Mouse (Mus musculus) ES-Bruce4 (cell line): ENCODE measurements at regions not wholly inside any gene's neighbourhood (a gene's known extent, or its start where the extent isn't known, plus 50 kb on each side); places are given as distances from the start of the nearest gene placed in this dataset.
A peak's percentile ranks its signal among the peaks of the same experiment; 100 is the strongest.
"Not testable (repeated sequence)": the region's sequence is repeated elsewhere in the genome, so short reads cannot be mapped to it uniquely, and the experiment has no call there.

Source experiments
- H3K27ac ChIP-seq: 2 replicates; pipeline ENCODE4 v1.5.1; 2012; ENCODE audit warnings: low read length, inconsistent platforms; ENCODE audit not compliant: insufficient read depth
- H3K27me3 ChIP-seq: 2 replicates; pipeline ENCODE4 v1.6.1; 2012; ENCODE audit warnings: mild to moderate bottlenecking, low read length, inconsistent platforms; ENCODE audit not compliant: control insufficient read depth, poor library complexity, insufficient read depth, severe bottlenecking
- H3K36me3 ChIP-seq: 2 replicates; pipeline ENCODE4 v1.6.1; 2012; ENCODE audit warnings: inconsistent platforms, mild to moderate bottlenecking, low read length, moderate library complexity; ENCODE audit not compliant: control insufficient read depth, poor library complexity, insufficient read depth, severe bottlenecking
- H3K4me1 ChIP-seq: one replicate; pipeline ENCODE4 v1.8.1; 2011; ENCODE audit warnings: low read length; ENCODE audit not compliant: control insufficient read depth, insufficient read depth
- H3K4me3 ChIP-seq: 2 replicates; pipeline ENCODE4 v1.5.1; 2011; ENCODE audit warnings: low read depth, mild to moderate bottlenecking, low read length
- H3K9ac ChIP-seq: 2 replicates; pipeline ENCODE4 v1.6.1; 2012; ENCODE audit warnings: low read depth, mild to moderate bottlenecking, inconsistent platforms; ENCODE audit not compliant: poor library complexity, severe bottlenecking
- H3K9me3 ChIP-seq: replicated peaks from 2 replicates; pipeline ENCODE4 v1.6.1; 2012; ENCODE audit warnings: mild to moderate bottlenecking, low read length, inconsistent platforms; ENCODE audit not compliant: control insufficient read depth, poor library complexity, insufficient read depth, severe bottlenecking
- CTCF ChIP-seq: IDR thresholded peaks from one replicate; pipeline ENCODE4 v1.8.1; 2011; ENCODE audit warnings: low read depth, low read length
- EP300 ChIP-seq: IDR thresholded peaks from 2 replicates; pipeline ENCODE4 v1.6.1; 2011; ENCODE audit warnings: low read depth, low read length; ENCODE audit not compliant: insufficient read depth
- POLR2A ChIP-seq: IDR thresholded peaks from one replicate; pipeline ENCODE4 v1.8.1; 2011; ENCODE audit warnings: low read length; ENCODE audit not compliant: insufficient read depth

DNA sequence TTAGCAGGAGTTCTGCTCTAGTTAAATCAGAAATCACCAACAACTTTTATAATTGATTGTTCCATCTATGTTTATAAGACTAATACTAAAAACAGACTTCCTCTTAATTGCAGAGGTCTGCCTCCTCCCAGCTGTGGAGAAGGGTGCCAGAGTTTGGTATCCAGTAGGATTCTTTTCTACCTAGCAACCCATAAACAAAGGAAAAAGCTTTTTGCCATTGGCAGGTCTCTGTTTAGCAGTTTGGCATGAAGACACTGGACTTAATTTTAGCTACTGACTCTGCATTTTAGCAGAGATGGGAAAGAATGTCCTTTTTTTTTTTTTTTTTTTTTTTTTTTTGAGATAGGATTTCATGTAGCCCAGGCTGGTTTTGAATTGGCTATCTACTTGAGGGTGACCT, 1628.4 kb downstream of the A830018L16Rik start:
- no peak overlapping the region for H3K27ac ChIP-seq
- no peak overlapping the region for H3K4me3 ChIP-seq
- TF ChIP-seq EP300 (no peak), CTCF (no peak), POLR2A (no peak)
- no peaks in the 10 kb centered on the region for H3K9me3 ChIP-seq
- no peaks in the 10 kb centered on the region for H3K36me3 ChIP-seq
- H3K27me3 ChIP-seq = no peaks in the 10 kb centered on the region
- no peaks in the 10 kb centered on the region for H3K4me1 ChIP-seq
- no peak overlapping the region for H3K9ac ChIP-seq

DNA sequence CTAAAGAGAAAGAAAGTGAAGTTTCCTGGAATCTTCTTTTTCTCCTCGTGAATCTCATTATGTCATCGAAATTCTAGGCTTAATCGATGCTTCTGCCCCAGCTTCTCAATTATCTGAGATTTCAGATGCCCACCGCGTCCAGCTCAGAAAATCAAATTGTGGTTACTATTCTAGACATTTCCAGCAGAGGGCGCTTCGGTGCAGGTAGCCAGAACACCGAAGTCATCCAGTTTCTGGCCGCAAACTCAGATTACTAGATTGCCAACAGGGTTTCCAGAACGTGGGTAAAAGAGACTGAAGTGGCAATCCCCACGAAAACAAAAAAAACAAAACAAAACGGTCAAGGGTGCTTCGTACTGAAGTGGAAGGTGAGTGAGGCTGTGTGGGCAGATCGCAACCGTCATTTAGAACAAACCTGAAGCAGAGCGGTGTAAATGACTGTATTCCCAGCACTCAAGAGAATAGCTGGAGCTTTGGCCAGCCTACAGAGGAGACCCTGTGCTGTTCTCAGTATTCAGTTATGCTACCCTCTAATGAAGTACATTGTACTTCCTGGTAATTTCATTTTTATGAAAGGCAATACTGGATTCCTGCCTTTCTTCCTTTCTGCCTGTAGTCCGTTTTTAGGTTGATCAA, 1636.4 kb downstream of the A830018L16Rik start:
- TF ChIP-seq CTCF (peak; percentile 70), POLR2A (no peak)
- no peaks in the 10 kb centered on the region for H3K4me1 ChIP-seq
- no peak overlapping the region for H3K9ac ChIP-seq

DNA sequence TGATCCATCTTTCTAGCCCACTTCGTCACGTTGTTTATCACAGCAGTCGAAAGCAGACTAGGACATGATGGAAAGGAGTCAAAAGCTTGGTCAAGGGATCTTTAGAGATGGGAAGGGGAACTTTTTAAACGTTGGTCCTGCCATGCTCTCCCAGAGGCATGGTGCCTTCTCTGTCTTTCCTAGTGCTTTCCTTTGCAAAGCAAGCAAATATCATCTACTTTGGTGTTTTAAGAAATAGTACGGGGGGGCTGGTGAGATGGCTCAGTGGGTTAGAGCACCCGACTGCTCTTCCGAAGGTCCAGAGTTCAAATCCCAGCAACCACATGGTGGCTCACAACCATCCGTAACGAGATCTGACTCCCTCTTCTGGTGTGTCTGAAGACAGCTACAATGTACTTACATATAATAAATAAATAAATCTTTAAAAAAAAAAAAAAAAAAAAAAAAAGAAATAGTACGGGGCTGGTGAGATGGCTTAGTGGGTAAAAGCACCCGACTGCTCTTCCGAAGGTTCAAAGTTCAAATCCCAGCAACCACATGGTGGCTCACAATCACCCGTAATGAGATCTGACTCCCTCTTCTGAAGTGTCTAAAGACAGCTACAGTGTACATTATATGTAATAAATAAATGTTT, 1637.6 kb downstream of the A830018L16Rik start:
- H3K4me1 ChIP-seq, H3K9ac ChIP-seq, H3K27me3 ChIP-seq, H3K9me3 ChIP-seq, H3K27ac ChIP-seq, H3K4me3 ChIP-seq, H3K36me3 ChIP-seq: not testable (repeated sequence)

More for the DNA sequence above, 1636.4 kb downstream of the A830018L16Rik start:
- Histone ChIP-seq H3K27ac (no peak overlapping the region), H3K4me3 (no peak overlapping the region), H3K36me3 (no peaks in the 10 kb centered on the region), H3K9me3 (no peaks in the 10 kb centered on the region), H3K27me3 (no peaks in the 10 kb centered on the region)

DNA sequence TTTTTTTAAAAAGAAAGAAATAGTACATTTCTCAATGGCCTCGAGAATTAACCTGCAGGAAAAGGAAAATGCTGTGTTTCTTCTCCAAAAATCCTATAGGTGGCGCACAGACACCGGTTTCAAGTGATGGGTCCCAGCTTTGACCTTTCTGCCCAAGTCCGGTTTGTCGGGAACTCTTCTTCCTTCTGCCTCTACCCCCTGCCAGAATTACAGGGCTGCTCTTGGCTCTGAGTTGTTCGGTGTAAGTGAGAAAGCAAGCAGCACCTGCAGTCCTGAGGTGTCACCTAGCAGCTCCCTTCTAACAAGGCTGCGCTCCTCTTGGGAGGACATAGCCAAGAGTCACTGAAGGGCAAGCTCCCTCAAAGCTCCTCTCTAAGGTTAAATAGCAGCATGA, 1638.2 kb downstream of the A830018L16Rik start:
- TF ChIP-seq POLR2A (no peak), CTCF (peak; percentile 52), EP300 (peak; percentile 37; the same call in 1 of the 2 replicates)
- H3K4me1 ChIP-seq = no peaks in the 10 kb centered on the region
- no peak overlapping the region for H3K9ac ChIP-seq
- no peaks in the 10 kb centered on the region for H3K27me3 ChIP-seq
- H3K36me3 ChIP-seq = no peaks in the 10 kb centered on the region
- no peaks in the 10 kb centered on the region for H3K9me3 ChIP-seq
- H3K27ac ChIP-seq = no peak overlapping the region
- no peak overlapping the region for H3K4me3 ChIP-seq

DNA sequence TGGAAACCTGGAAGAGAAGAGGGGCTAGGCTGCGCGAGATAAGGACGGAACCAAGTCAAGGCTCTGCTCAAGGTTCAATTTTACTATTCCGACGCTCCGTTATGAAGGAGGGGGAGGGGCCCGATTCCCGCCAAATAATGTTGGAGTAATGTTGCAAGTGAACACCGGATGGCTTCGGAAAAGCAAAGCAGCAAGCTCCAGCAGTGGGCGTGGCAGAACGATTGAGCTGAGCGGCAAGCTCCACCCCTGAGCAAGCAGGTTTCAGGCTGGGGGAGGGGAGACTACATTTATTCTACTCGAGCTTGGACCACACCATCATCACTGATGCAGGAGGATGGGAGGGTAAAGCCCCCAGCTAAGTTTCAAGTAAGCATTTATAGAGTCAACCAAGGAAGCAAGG, 1643.8 kb downstream of the A830018L16Rik start:
- peak; percentile 60; the same call in 1 of the 2 replicates for TF ChIP-seq EP300
- TF ChIP-seq POLR2A = no peak
- Histone ChIP-seq H3K4me3 (no peak overlapping the region), H3K4me1 (peaks cover 1% of the 10 kb centered on the region)

DNA sequence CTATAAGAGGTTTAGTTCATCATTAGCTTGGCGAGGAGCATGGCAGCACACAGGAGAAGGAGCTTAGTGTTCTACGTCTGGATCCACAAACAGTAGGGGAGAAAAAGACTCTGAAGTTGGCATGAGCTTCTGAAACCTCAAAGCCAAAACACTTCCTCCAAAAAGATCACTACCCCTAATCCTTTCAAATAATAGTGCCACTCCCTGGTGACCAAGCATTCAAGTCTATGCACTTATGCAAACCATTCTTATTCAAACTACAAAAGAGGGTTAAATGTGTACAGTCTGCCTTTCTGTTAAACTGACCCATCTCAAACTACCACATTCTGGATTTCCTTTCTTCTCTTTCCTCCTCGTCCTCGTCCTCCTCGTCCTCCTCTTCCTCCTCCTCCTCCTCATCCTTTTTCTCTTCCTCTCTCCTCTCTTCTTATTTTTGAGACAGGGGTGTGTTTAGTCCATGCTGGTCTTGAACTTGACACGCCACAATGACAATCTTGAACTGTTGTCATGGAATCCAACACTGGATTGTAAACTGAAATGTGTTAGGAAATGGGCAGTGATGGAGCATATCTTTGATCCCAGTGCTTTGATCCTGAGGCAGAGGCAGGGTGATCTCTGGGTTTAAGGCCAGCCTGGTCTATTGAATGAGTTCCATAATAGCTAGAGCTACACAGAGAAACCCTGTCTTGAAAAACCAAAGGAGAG, 1645.9 kb downstream of the A830018L16Rik start:
- H3K9me3 ChIP-seq = no peaks in the 10 kb centered on the region
- H3K9ac ChIP-seq = no peak overlapping the region
- H3K27ac ChIP-seq = peak overlapping the region; percentile 51; the same call in 1 of the 2 replicates
- no peaks in the 10 kb centered on the region for H3K36me3 ChIP-seq
- no peaks in the 10 kb centered on the region for H3K27me3 ChIP-seq
- no peak overlapping the region for H3K4me3 ChIP-seq
- H3K4me1 ChIP-seq = peaks cover 1% of the 10 kb centered on the region
- no peak for TF ChIP-seq POLR2A
- TF ChIP-seq CTCF = no peak
- TF ChIP-seq EP300 = no peak

More for the DNA sequence above, 1643.8 kb downstream of the A830018L16Rik start:
- Histone ChIP-seq H3K27me3 (no peaks in the 10 kb centered on the region), H3K9me3 (no peaks in the 10 kb centered on the region), H3K36me3 (no peaks in the 10 kb centered on the region), H3K27ac (no peak overlapping the region), H3K9ac (no peak overlapping the region)
